Mouse (Mus musculus) midbrain, embryonic 11.5 days (tissue): ENCODE data around the gene Lsm2. TPM values are rescaled to one million over a fixed set of nuclear protein-coding genes. Genes with fewer than 3 reads are reported as not detected.

ENCODE experiments used
- ATAC-seq: fragments of 200-750 bp; cut with Nextera tagmentation; 2 replicates; pipeline ENCODE4 v1.8.0; 2017; ENCODE audit warnings: moderate TSS enrichment, moderate library complexity; ENCODE audit not compliant: low FRiP score
- DNase-seq: peaks from one replicate; pipeline ENCODE4 v3.0.0; 2015; ENCODE audit warnings: low spot score; ENCODE audit errors: missing footprints
- H3K27ac ChIP-seq: fragments of 300-500 bp; sonication (generic); 2 replicates; pipeline ENCODE4 v1.5.1; 2014; ENCODE audit warnings: low read depth, low read length
- H3K27me3 ChIP-seq: fragments of 300-500 bp; sonication (generic); 2 replicates; pipeline ENCODE4 v1.6.1; 2014; ENCODE audit warnings: mild to moderate bottlenecking, low read length, moderate library complexity, mixed read lengths; ENCODE audit not compliant: control insufficient read depth, insufficient read depth
- H3K36me3 ChIP-seq: fragments of 300-500 bp; sonication (generic); 2 replicates; pipeline ENCODE4 v1.6.1; 2014; ENCODE audit warnings: mild to moderate bottlenecking, low read length, moderate library complexity, mixed read lengths; ENCODE audit not compliant: control insufficient read depth, insufficient read depth
- H3K4me1 ChIP-seq: fragments of 300-500 bp; sonication (generic); 2 replicates; pipeline ENCODE4 v1.6.1; 2014; ENCODE audit warnings: low read length; ENCODE audit not compliant: control insufficient read depth, insufficient read depth
- H3K4me2 ChIP-seq: fragments of 300-500 bp; sonication (generic); 2 replicates; pipeline ENCODE4 v1.6.1; 2014; ENCODE audit warnings: mild to moderate bottlenecking, moderate library complexity
- H3K4me3 ChIP-seq: fragments of 300-500 bp; sonication (generic); 2 replicates; pipeline ENCODE4 v1.5.1; 2014; ENCODE audit warnings: low read depth, low read length
- H3K9ac ChIP-seq: fragments of 300-500 bp; sonication (generic); 2 replicates; pipeline ENCODE4 v1.6.1; 2014; ENCODE audit warnings: low read length
- H3K9me3 ChIP-seq: fragments of 300-500 bp; sonication (generic); 2 replicates; pipeline ENCODE4 v1.6.1; 2016; ENCODE audit warnings: low read length; ENCODE audit not compliant: control insufficient read depth
- WGBS: fragments of 180-500 bp; shearing (Covaris S2); extraction: QIAGEN DNeasy Blood & Tissue Kit; methylation state at CpG from one replicate; pipeline ENCODE4 v1.1.7; 2014; 5-methylcytosine and 5-hydroxymethylcytosine counted together
- polyA plus RNA-seq: library from polyadenylated mRNA; unstranded; fragments of >200 nt; fragmentation: Nextera tagmentation; extraction: Ambion mirVana; gene quantifications from 2 replicates; pipeline ENCODE4 v1.2.1, GENCODE M21; 2014

Lsm2 gene
- polyA plus RNA-seq, 1 experiment from 2014 or later: 234 TPM

DNA sequence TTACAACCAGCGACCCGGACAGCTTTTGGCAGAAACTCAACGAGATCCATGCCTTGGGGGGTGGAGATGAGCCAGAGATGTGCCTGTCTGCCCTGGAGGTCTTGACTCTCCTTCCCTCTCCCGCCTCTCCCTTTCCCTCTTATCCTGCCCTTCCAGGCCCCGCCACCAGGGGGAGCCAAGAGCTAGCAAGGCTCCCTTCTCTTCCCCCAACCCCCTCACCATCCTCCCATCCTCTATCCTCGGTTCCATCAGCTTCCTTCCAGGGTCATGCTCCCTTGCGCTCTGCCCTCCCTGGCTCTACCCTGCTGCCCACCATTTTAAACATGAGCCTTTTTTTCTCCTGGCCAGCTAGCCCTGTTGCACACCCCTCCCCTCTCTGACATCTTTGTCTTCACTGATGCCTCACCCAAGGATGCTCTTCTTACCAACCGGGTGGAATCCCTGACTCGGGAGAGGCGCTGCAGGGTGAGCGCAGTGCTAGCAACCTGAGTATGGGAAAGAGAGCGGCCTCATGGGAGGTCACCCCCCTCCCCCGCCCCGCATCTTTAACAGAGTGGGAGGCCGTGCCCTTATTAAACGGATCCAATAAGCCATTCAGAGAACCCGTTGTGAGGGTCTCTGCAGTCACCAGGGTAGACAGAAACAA, 39.6 kb downstream of the Lsm2 start:
- ATAC-seq: peak; percentile 85
- Histone ChIP-seq H3K36me3 (no peaks in the 10 kb centered on the region), H3K4me1 (peaks cover 6% of the 10 kb centered on the region), H3K27ac (no peak overlapping the region; the same call in 1 of the 2 replicates), H3K27me3 (no peaks in the 10 kb centered on the region), H3K9me3 (no peaks in the 10 kb centered on the region), H3K9ac (peak overlapping the region; percentile 6; the same call in 1 of the 2 replicates), H3K4me2 (peak overlapping the region; percentile 30), H3K4me3 (no peak overlapping the region; the same call in 1 of the 2 replicates)
- DNase-seq: peak; percentile 100
- 4% methylated on average over 16 of the region's 17 CpGs for WGBS

- no peaks in the 10 kb centered on the region for H3K9me3 ChIP-seq
- H3K4me3 ChIP-seq: no peak overlapping the region
- H3K27me3 ChIP-seq: no peaks in the 10 kb centered on the region
- no peak overlapping the region for H3K9ac ChIP-seq
- H3K4me1 ChIP-seq: peaks cover 6% of the 10 kb centered on the region
- DNase-seq (no peak), ATAC-seq (no peak; the same call in 1 of the 2 replicates)
- H3K27ac ChIP-seq: no peak overlapping the region; the same call in 1 of the 2 replicates
- H3K4me2 ChIP-seq: no peak overlapping the region
- no peaks in the 10 kb centered on the region for H3K36me3 ChIP-seq
- 52% methylated on average over 6 of the region's 6 CpGs for WGBS
These were observed 40.3 kb downstream of the Lsm2 start for GRCm38 (mm10) chr17:35021842-35022477.

DNA sequence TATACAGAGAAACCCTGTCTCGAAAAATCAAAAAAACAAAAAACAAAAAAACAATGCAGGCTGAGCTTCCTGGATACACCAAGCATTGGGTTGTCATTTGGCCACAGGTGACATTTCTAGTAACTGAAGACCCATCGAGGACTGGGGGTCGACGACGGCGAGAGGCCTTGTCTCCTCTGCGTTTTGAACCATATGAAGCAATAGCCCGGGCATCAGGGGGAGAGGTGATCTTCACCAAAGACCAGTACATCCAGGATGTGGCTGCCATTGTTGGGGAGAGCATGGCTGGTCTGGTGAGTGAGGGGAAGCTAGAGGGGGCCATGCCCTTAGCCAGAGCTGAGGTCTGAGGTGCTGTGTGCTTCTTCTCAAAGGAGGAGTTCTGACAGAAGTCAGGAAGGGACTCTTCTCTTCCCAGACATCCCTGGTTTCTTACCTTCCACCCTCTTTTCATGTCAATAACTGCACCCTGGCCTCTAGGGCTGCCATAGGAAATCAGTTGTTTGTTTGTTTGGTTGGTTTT, 40.9 kb downstream of the Lsm2 start:
- no peak overlapping the region for H3K27ac ChIP-seq
- H3K4me1 ChIP-seq: peaks cover 12% of the 10 kb centered on the region
- no peaks in the 10 kb centered on the region for H3K27me3 ChIP-seq
- DNase-seq (no peak), ATAC-seq (no peak)
- H3K4me3 ChIP-seq: no peak overlapping the region
- 95% methylated on average over 8 of the region's 8 CpGs for WGBS
- no peaks in the 10 kb centered on the region for H3K9me3 ChIP-seq
- no peak overlapping the region for H3K4me2 ChIP-seq
- no peak overlapping the region for H3K9ac ChIP-seq
- H3K36me3 ChIP-seq: no peaks in the 10 kb centered on the region

DNA sequence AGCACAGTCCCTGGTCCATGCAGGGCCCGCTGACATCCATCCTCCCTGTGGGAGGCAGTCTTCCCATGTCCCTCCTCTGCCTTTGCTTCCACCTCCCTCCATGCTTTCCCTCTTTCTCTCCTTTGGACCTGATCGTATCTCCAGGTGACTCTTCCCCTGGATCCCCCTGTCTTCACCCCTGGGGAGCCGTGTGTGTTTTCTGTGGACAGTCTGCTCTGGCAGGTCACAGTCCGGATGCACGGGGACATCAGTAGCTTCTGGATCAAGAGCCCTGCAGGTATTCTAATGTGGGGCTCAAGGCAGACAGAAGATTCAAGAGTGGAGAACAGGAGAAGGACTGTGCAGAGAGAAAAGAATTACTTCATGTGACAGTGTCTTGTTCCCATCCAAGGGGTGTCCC, 41.6 kb downstream of the Lsm2 start:
- Histone ChIP-seq H3K27ac (no peak overlapping the region), H3K9ac (no peak overlapping the region), H3K4me1 (peaks cover 13% of the 10 kb centered on the region), H3K27me3 (no peaks in the 10 kb centered on the region), H3K36me3 (no peaks in the 10 kb centered on the region), H3K9me3 (no peaks in the 10 kb centered on the region), H3K4me2 (no peak overlapping the region), H3K4me3 (no peak overlapping the region)
- no peak for DNase-seq
- WGBS: 83% methylated on average over 5 of the region's 5 CpGs
- no peak for ATAC-seq

DNA sequence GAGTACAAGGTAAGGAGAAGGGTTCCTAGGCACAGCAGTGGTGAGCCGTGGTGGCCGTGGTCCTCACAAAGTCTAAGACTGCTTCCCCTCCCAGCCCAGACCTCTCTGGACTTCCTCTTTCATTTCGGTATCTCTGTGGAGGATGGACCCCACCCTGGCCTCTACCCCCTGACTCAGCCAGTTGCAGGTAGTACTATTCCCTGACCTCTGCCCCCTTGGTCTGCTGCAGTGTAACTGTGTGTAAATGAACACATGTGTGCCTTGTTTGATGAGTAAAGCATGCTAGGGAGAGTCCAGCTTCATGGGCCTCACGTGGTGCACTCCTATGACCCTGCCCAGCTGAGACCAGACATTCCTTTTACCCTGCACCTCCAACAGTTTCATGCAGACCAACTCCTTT, 42.1 kb downstream of the Lsm2 start:
- H3K36me3 ChIP-seq: no peaks in the 10 kb centered on the region
- H3K27ac ChIP-seq: no peak overlapping the region
- no peak overlapping the region for H3K9ac ChIP-seq
- ATAC-seq (no peak), DNase-seq (no peak)
- no peak overlapping the region for H3K4me2 ChIP-seq
- no peak overlapping the region for H3K4me3 ChIP-seq
- 76% methylated on average over 4 of the region's 4 CpGs for WGBS
- H3K9me3 ChIP-seq: no peaks in the 10 kb centered on the region
- no peaks in the 10 kb centered on the region for H3K27me3 ChIP-seq
- H3K4me1 ChIP-seq: peaks cover 13% of the 10 kb centered on the region

DNA sequence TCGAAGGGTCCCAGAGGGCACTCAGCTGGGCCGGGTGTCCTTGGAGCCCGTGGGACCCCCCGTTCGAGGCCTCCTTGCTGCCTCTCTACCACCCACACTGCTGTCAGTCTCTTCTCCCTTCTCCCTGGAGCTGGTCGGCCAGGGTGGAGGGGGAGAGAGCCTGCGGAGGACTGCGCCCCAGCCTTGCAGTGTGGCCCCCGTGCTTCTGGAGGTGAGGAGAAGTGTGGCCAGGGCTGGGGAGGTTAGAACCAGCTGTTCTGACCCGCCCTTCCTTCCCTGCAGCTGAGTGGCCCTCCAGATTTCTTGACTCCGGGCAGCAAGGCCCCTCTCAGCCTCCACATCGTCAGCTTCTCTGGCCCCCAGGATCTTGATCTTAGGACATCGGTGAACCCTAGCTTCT, 42.6 kb downstream of the Lsm2 start:
- Histone ChIP-seq H3K36me3 (no peaks in the 10 kb centered on the region), H3K27ac (no peak overlapping the region), H3K9ac (no peak overlapping the region), H3K9me3 (no peaks in the 10 kb centered on the region), H3K4me3 (no peak overlapping the region), H3K4me1 (peaks cover 13% of the 10 kb centered on the region), H3K4me2 (no peak overlapping the region), H3K27me3 (no peaks in the 10 kb centered on the region)
- ATAC-seq (no peak), DNase-seq (no peak)
- 85% methylated on average over 13 of the region's 13 CpGs for WGBS

DNA sequence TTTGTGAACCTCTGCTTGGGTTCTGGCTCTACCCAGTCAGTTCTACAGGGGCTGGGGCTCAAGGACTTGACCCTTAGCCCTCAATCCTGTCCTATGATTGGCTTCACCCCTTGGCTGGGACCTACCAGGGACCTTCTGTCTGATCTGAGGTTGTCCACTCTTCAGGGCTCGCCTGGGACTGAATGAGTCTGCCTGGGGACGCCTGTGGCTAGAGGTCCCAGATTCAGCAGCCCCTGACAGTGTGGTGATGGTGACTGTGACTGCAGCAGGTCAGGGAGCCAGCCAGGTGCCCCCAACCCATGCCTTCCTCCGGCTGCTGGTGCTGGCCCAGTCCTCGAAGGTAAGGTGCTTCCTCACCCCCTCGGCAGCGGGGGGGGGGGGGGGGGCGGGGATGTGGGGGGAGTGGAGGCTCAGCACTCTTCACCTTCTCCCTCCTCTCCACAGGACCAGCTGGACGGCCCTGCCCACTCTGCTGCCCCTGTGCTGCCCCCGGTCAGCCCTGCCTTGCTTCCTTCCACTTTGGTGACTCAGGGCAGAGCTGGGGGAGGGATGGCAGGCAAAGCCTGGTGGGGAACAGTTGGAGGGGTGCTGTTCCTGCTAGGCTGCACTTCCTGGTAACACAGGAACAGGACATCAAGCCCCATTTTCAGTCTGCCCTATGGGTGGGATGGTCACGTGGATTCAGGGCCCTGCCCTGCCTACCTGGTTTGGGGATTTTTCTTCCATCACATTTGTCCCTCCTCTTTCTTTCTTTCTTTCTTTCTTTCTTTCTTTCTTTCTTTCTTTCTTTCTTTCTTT, 43.2 kb downstream of the Lsm2 start:
- no peaks in the 10 kb centered on the region for H3K36me3 ChIP-seq
- H3K4me2 ChIP-seq: no peak overlapping the region
- peaks cover 15% of the 10 kb centered on the region for H3K4me1 ChIP-seq
- DNase-seq: no peak
- no peak overlapping the region for H3K4me3 ChIP-seq
- no peaks in the 10 kb centered on the region for H3K9me3 ChIP-seq
- no peak overlapping the region for H3K27ac ChIP-seq
- ATAC-seq: no peak
- 64% methylated on average over 6 of the region's 10 CpGs for WGBS
- no peak overlapping the region for H3K9ac ChIP-seq
- H3K27me3 ChIP-seq: no peaks in the 10 kb centered on the region

DNA sequence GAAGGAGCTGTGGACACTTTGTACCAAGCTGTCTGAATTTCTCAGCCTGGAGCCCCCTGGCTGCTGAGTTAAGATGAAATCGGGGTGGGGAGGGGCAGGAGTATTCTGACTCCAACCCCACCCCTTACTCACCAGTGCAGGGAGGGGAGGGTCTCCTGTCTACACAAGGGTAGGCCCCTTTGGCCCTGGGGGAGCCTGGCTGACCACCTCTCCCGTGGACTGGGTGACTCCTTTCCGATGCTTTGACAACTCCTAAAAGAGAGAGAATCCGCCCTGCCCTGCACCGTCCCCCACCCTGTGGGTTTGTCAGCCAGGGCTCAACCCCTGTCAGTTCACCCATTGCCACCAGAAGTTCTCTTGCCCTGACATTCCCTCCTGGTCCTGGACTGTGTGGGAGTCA, 44.5 kb downstream of the Lsm2 start:
- no peak overlapping the region for H3K27ac ChIP-seq
- peaks cover 15% of the 10 kb centered on the region for H3K4me1 ChIP-seq
- H3K4me3 ChIP-seq: no peak overlapping the region

More for the DNA sequence above, 44.5 kb downstream of the Lsm2 start:
- H3K27me3 ChIP-seq: no peaks in the 10 kb centered on the region
- no peaks in the 10 kb centered on the region for H3K9me3 ChIP-seq
- no peak for DNase-seq
- H3K4me2 ChIP-seq: no peak overlapping the region
- 88% methylated on average over 5 of the region's 5 CpGs for WGBS
- no peak for ATAC-seq
- no peaks in the 10 kb centered on the region for H3K36me3 ChIP-seq
- no peak overlapping the region for H3K9ac ChIP-seq
